Mouse (Mus musculus): ENCODE measurements around the gene Olfr628. TPM values are rescaled to one million over a fixed set of nuclear protein-coding genes. Genes with fewer than 3 reads are reported as not detected.
"Not testable (repeated sequence)": the region's sequence is repeated elsewhere in the genome, so short reads cannot be mapped to it uniquely, and the experiment has no call there.

The Olfr628 gene
- total and polyA plus RNA-seq, 2 experiments from 2014 or later: not detected

- no peak for TF ChIP-seq CTCF (IDR thresholded peaks at IDR 0.05; ENCODE audit: low read depth)
- WGBS: 42% methylated on average over 2 of the region's 2 CpGs
- Histone ChIP-seq H3K4me1 (ENCODE audit: insufficient read depth) (no peaks in the 10 kb centered on the region), H3K4me2 (ENCODE audit: low read depth) (no peak within 1 kb of the TSS), H3K9me3 (ENCODE audit: low read length) (no peaks in the 10 kb centered on the region), H3K27me3 (ENCODE audit: insufficient read depth, low read length) (no peaks in the 10 kb centered on the region), H3K9ac (no peak within 1 kb of the TSS), H3K27ac (ENCODE audit: low read depth, low read length) (no peak within 1 kb of the TSS), H3K36me3 (ENCODE audit: insufficient read depth) (no peaks in the 10 kb centered on the region), H3K4me3 (ENCODE audit: low read depth, low read length) (no peak within 1 kb of the TSS)
- ATAC-seq (no peak), DNase-seq (no peak)
Measured at GRCm38 (mm10) chr7:103757233-103757632, 27.1 kb downstream of the Olfr628 start, which contains the start of gene Olfr630. TSS of gene Olfr630 (minus strand) at chr7:103757333.

- H3K9me3 ChIP-seq (ENCODE audit: low read length); H3K4me2 ChIP-seq (ENCODE audit: low read depth); ATAC-seq; H3K4me1 ChIP-seq (ENCODE audit: insufficient read depth); H3K4me3 ChIP-seq (ENCODE audit: low read depth, low read length); H3K36me3 ChIP-seq (ENCODE audit: insufficient read depth); H3K9ac ChIP-seq; DNase-seq; H3K27me3 ChIP-seq (ENCODE audit: insufficient read depth, low read length); H3K27ac ChIP-seq (ENCODE audit: low read depth, low read length): not testable (repeated sequence)
- 88% methylated on average over 6 of the region's 6 CpGs for WGBS
Measured at GRCm38 (mm10) chr7:103762212-103762611, 32.0 kb downstream of the Olfr628 start.

- H3K9ac ChIP-seq; H3K27ac ChIP-seq (ENCODE audit: low read depth, low read length); H3K4me3 ChIP-seq (ENCODE audit: low read depth, low read length); H3K4me2 ChIP-seq (ENCODE audit: low read depth); H3K4me1 ChIP-seq (ENCODE audit: insufficient read depth); H3K36me3 ChIP-seq (ENCODE audit: insufficient read depth); H3K27me3 ChIP-seq (ENCODE audit: insufficient read depth, low read length); H3K9me3 ChIP-seq (ENCODE audit: low read length); ATAC-seq; DNase-seq: not testable (repeated sequence)
- 86% methylated on average over 5 of the region's 6 CpGs for WGBS
Measured at GRCm38 (mm10) chr7:103767687-103768086, 37.5 kb downstream of the Olfr628 start.

GRCm38 (mm10) chr7:103771494-103771893, 41.3 kb downstream of the Olfr628 start, which contains the start of gene Olfr69:
TSS of gene Olfr69 (minus strand) at chr7:103771594.
- no peak for DNase-seq
- TF ChIP-seq CTCF (IDR thresholded peaks at IDR 0.05; ENCODE audit: low read depth): no peak
- no peak within 1 kb of the TSS for H3K4me3 ChIP-seq (ENCODE audit: low read depth, low read length)
- ATAC-seq: no peak
- H3K36me3 ChIP-seq (ENCODE audit: insufficient read depth): no peaks in the 10 kb centered on the region
- H3K4me1 ChIP-seq (ENCODE audit: insufficient read depth): no peaks in the 10 kb centered on the region
- WGBS: 80% methylated on average over 2 of the region's 2 CpGs
- no peaks in the 10 kb centered on the region for H3K27me3 ChIP-seq (ENCODE audit: insufficient read depth, low read length)
- H3K9ac ChIP-seq: no peak within 1 kb of the TSS
- H3K4me2 ChIP-seq (ENCODE audit: low read depth): no peak within 1 kb of the TSS
- H3K9me3 ChIP-seq (ENCODE audit: low read length): no peaks in the 10 kb centered on the region
- no peak within 1 kb of the TSS for H3K27ac ChIP-seq (ENCODE audit: low read depth, low read length)

GRCm38 (mm10) chr7:103777652-103778051, 47.5 kb downstream of the Olfr628 start:
- not testable (repeated sequence) for DNase-seq; H3K4me3 ChIP-seq (ENCODE audit: low read depth, low read length); H3K9me3 ChIP-seq (ENCODE audit: low read length); H3K27ac ChIP-seq (ENCODE audit: low read depth, low read length); H3K4me2 ChIP-seq (ENCODE audit: low read depth); H3K9ac ChIP-seq; H3K27me3 ChIP-seq (ENCODE audit: insufficient read depth, low read length); H3K4me1 ChIP-seq (ENCODE audit: insufficient read depth); ATAC-seq; H3K36me3 ChIP-seq (ENCODE audit: insufficient read depth)
- 94% methylated on average over 3 of the region's 4 CpGs for WGBS

GRCm38 (mm10) chr7:103779598-103779997, 49.4 kb downstream of the Olfr628 start, which contains the start of gene Olfr68:
TSS of gene Olfr68 (minus strand) at chr7:103779698.
- Histone ChIP-seq H3K4me3 (ENCODE audit: low read depth, low read length) (no peak within 1 kb of the TSS), H3K4me1 (ENCODE audit: insufficient read depth) (no peaks in the 10 kb centered on the region), H3K9me3 (ENCODE audit: low read length) (no peaks in the 10 kb centered on the region), H3K27me3 (ENCODE audit: insufficient read depth, low read length) (no peaks in the 10 kb centered on the region), H3K36me3 (ENCODE audit: insufficient read depth) (no peaks in the 10 kb centered on the region), H3K27ac (ENCODE audit: low read depth, low read length) (no peak within 1 kb of the TSS), H3K9ac (no peak within 1 kb of the TSS), H3K4me2 (ENCODE audit: low read depth) (no peak within 1 kb of the TSS)
- no peak for TF ChIP-seq CTCF (IDR thresholded peaks at IDR 0.05; ENCODE audit: low read depth)
- ATAC-seq (no peak), DNase-seq (no peak)
- WGBS: 76% methylated on average over 3 of the region's 3 CpGs

Other genes starting within 250 kb of the Olfr628 start
Only the 30 nearest of the 33 such genes appear.
- gene Olfr611, start 209.5 kb upstream of the Olfr628 start, total RNA-seq (2014; rRNA removed): not detected in 2 replicates
- not detected in 2 replicates for gene Olfr611, start 209.5 kb upstream of the Olfr628 start, polyA plus RNA-seq (2015; fragmentation: Nextera tagmentation; extraction: Ambion mirVana)
- not detected in 2 replicates for gene Olfr612, start 187.7 kb upstream of the Olfr628 start, total RNA-seq (2014; rRNA removed)
- gene Olfr612, start 187.7 kb upstream of the Olfr628 start, polyA plus RNA-seq (2015; fragmentation: Nextera tagmentation; extraction: Ambion mirVana): not detected in 2 replicates
- gene Olfr613, start 182.3 kb upstream of the Olfr628 start, total RNA-seq (2014; rRNA removed): not detected in 2 replicates
- gene Olfr613, start 182.3 kb upstream of the Olfr628 start, polyA plus RNA-seq (2015; fragmentation: Nextera tagmentation; extraction: Ambion mirVana): not detected in 2 replicates
- gene Olfr615, start 174.3 kb upstream of the Olfr628 start, total RNA-seq (2014; rRNA removed): not detected in 2 replicates
- not detected in 2 replicates for gene Olfr615, start 174.3 kb upstream of the Olfr628 start, polyA plus RNA-seq (2015; fragmentation: Nextera tagmentation; extraction: Ambion mirVana)
- not detected in 2 replicates for gene Olfr616, start 161.2 kb upstream of the Olfr628 start, total RNA-seq (2014; rRNA removed)
- not detected in 2 replicates for gene Olfr616, start 161.2 kb upstream of the Olfr628 start, polyA plus RNA-seq (2015; fragmentation: Nextera tagmentation; extraction: Ambion mirVana)
- not detected in 2 replicates for gene Olfr617, start 157.3 kb upstream of the Olfr628 start, total RNA-seq (2014; rRNA removed)
- not detected in 2 replicates for gene Olfr617, start 157.3 kb upstream of the Olfr628 start, polyA plus RNA-seq (2015; fragmentation: Nextera tagmentation; extraction: Ambion mirVana)
- not detected in 2 replicates for gene Olfr618, start 140.3 kb upstream of the Olfr628 start, total RNA-seq (2014; rRNA removed)
- gene Olfr618, start 140.3 kb upstream of the Olfr628 start, polyA plus RNA-seq (2015; fragmentation: Nextera tagmentation; extraction: Ambion mirVana): not detected in 2 replicates
- gene Olfr619, start 129.8 kb upstream of the Olfr628 start, total RNA-seq (2014; rRNA removed): not detected in 2 replicates
- gene Olfr619, start 129.8 kb upstream of the Olfr628 start, polyA plus RNA-seq (2015; fragmentation: Nextera tagmentation; extraction: Ambion mirVana): not detected in 2 replicates
- not detected in 2 replicates for gene Olfr620, start 117.8 kb upstream of the Olfr628 start, total RNA-seq (2014; rRNA removed)
- gene Olfr620, start 117.8 kb upstream of the Olfr628 start, polyA plus RNA-seq (2015; fragmentation: Nextera tagmentation; extraction: Ambion mirVana): not detected in 2 replicates
- not detected in 2 replicates for gene Olfr622, start 87.7 kb upstream of the Olfr628 start, total RNA-seq (2014; rRNA removed)
- gene Olfr622, start 87.7 kb upstream of the Olfr628 start, polyA plus RNA-seq (2015; fragmentation: Nextera tagmentation; extraction: Ambion mirVana): not detected in 2 replicates
- gene Olfr623, start 66.7 kb upstream of the Olfr628 start, total RNA-seq (2014; rRNA removed): not detected in 2 replicates
- gene Olfr623, start 66.7 kb upstream of the Olfr628 start, polyA plus RNA-seq (2015; fragmentation: Nextera tagmentation; extraction: Ambion mirVana): not detected in 2 replicates
- gene Olfr624, start 59.2 kb upstream of the Olfr628 start, total RNA-seq (2014; rRNA removed): not detected in 2 replicates
- gene Olfr624, start 59.2 kb upstream of the Olfr628 start, polyA plus RNA-seq (2015; fragmentation: Nextera tagmentation; extraction: Ambion mirVana): not detected in 2 replicates
- not detected in 2 replicates for gene Olfr625-ps1, start 47.7 kb upstream of the Olfr628 start, total RNA-seq (2014; rRNA removed)
- gene Olfr625-ps1, start 47.7 kb upstream of the Olfr628 start, polyA plus RNA-seq (2015; fragmentation: Nextera tagmentation; extraction: Ambion mirVana): not detected in 2 replicates
- gene Olfr243, start 15.7 kb upstream of the Olfr628 start, total RNA-seq (2014; rRNA removed): not detected in 2 replicates
- not detected in 2 replicates for gene Olfr243, start 15.7 kb upstream of the Olfr628 start, polyA plus RNA-seq (2015; fragmentation: Nextera tagmentation; extraction: Ambion mirVana)
- gene Olfr629, start 14.6 kb downstream of the Olfr628 start, total RNA-seq (2014; rRNA removed): not detected in 2 replicates
- not detected in 2 replicates for gene Olfr629, start 14.6 kb downstream of the Olfr628 start, polyA plus RNA-seq (2015; fragmentation: Nextera tagmentation; extraction: Ambion mirVana)
- gene Olfr630, start 27.0 kb downstream of the Olfr628 start, total RNA-seq (2014; rRNA removed): not detected in 2 replicates
- gene Olfr630, start 27.0 kb downstream of the Olfr628 start, polyA plus RNA-seq (2015; fragmentation: Nextera tagmentation; extraction: Ambion mirVana): not detected in 2 replicates
- gene Olfr69, start 41.2 kb downstream of the Olfr628 start, total RNA-seq (2014; rRNA removed): not detected in 2 replicates
- not detected in 2 replicates for gene Olfr69, start 41.2 kb downstream of the Olfr628 start, polyA plus RNA-seq (2015; fragmentation: Nextera tagmentation; extraction: Ambion mirVana)
- gene Olfr68, start 49.3 kb downstream of the Olfr628 start, total RNA-seq (2014; rRNA removed): not detected in 2 replicates
- not detected in 2 replicates for gene Olfr68, start 49.3 kb downstream of the Olfr628 start, polyA plus RNA-seq (2015; fragmentation: Nextera tagmentation; extraction: Ambion mirVana)
- not detected in 2 replicates for gene Olfr67, start 61.4 kb downstream of the Olfr628 start, total RNA-seq (2014; rRNA removed)
- not detected in 2 replicates for gene Olfr67, start 61.4 kb downstream of the Olfr628 start, polyA plus RNA-seq (2015; fragmentation: Nextera tagmentation; extraction: Ambion mirVana)
- 105 and 224 TPM in 2 replicates for gene Hbb-bt, start 83.6 kb downstream of the Olfr628 start, total RNA-seq (2014; rRNA removed)
- 190 and 259 TPM in 2 replicates for gene Hbb-bt, start 83.6 kb downstream of the Olfr628 start, polyA plus RNA-seq (2015; fragmentation: Nextera tagmentation; extraction: Ambion mirVana)
- 815 and 1,167 TPM in 2 replicates for gene Hbb-bs, start 97.7 kb downstream of the Olfr628 start, total RNA-seq (2014; rRNA removed)
- 757 and 1,200 TPM in 2 replicates for gene Hbb-bs, start 97.7 kb downstream of the Olfr628 start, polyA plus RNA-seq (2015; fragmentation: Nextera tagmentation; extraction: Ambion mirVana)
- gene Hbb-bh2, start 110.1 kb downstream of the Olfr628 start, total RNA-seq (2014; rRNA removed): not detected in 2 replicates
- not detected in 2 replicates for gene Hbb-bh2, start 110.1 kb downstream of the Olfr628 start, polyA plus RNA-seq (2015; fragmentation: Nextera tagmentation; extraction: Ambion mirVana)
- not detected in 2 replicates for gene Hbb-bh1, start 112.8 kb downstream of the Olfr628 start, total RNA-seq (2014; rRNA removed)
- gene Hbb-bh1, start 112.8 kb downstream of the Olfr628 start, polyA plus RNA-seq (2015; fragmentation: Nextera tagmentation; extraction: Ambion mirVana): not detected in 2 replicates
- gene Hbb-y, start 122.8 kb downstream of the Olfr628 start, total RNA-seq (2014; rRNA removed): 1.0 TPM in 1 of 2 replicates, not detected in the other
- 0.87 and 1.3 TPM in 2 replicates for gene Hbb-y, start 122.8 kb downstream of the Olfr628 start, polyA plus RNA-seq (2015; fragmentation: Nextera tagmentation; extraction: Ambion mirVana)
- gene Olfr66, start 155.9 kb downstream of the Olfr628 start, total RNA-seq (2014; rRNA removed): not detected in 2 replicates
- not detected in 2 replicates for gene Olfr66, start 155.9 kb downstream of the Olfr628 start, polyA plus RNA-seq (2015; fragmentation: Nextera tagmentation; extraction: Ambion mirVana)
- gene Olfr64, start 164.1 kb downstream of the Olfr628 start, total RNA-seq (2014; rRNA removed): not detected in 2 replicates
- gene Olfr64, start 164.1 kb downstream of the Olfr628 start, polyA plus RNA-seq (2015; fragmentation: Nextera tagmentation; extraction: Ambion mirVana): not detected in 2 replicates
- not detected in 2 replicates for gene Olfr65, start 173.1 kb downstream of the Olfr628 start, total RNA-seq (2014; rRNA removed)
- not detected in 2 replicates for gene Olfr65, start 173.1 kb downstream of the Olfr628 start, polyA plus RNA-seq (2015; fragmentation: Nextera tagmentation; extraction: Ambion mirVana)
- not detected in 2 replicates for gene Olfr631, start 198.5 kb downstream of the Olfr628 start, total RNA-seq (2014; rRNA removed)
- gene Olfr631, start 198.5 kb downstream of the Olfr628 start, polyA plus RNA-seq (2015; fragmentation: Nextera tagmentation; extraction: Ambion mirVana): not detected in 2 replicates
- gene Olfr632, start 204.0 kb downstream of the Olfr628 start, total RNA-seq (2014; rRNA removed): not detected in 2 replicates
- not detected in 2 replicates for gene Olfr632, start 204.0 kb downstream of the Olfr628 start, polyA plus RNA-seq (2015; fragmentation: Nextera tagmentation; extraction: Ambion mirVana)
- gene Olfr633, start 214.1 kb downstream of the Olfr628 start, total RNA-seq (2014; rRNA removed): not detected in 2 replicates
- gene Olfr633, start 214.1 kb downstream of the Olfr628 start, polyA plus RNA-seq (2015; fragmentation: Nextera tagmentation; extraction: Ambion mirVana): not detected in 2 replicates